Mouse (Mus musculus) ES-E14 (cell line): ENCODE measurements around the gene Kdm4a.

Source experiments
- CHD2 ChIP-seq: IDR thresholded peaks from 2 replicates; pipeline ENCODE4 v1.6.1; 2014; ENCODE audit warnings: mild to moderate bottlenecking, low read depth, low read length, inconsistent platforms
- HCFC1 ChIP-seq: IDR thresholded peaks from 2 replicates; pipeline ENCODE4 v1.6.1; 2012; ENCODE audit warnings: low read length, inconsistent platforms, borderline replicate concordance; ENCODE audit not compliant: insufficient read depth
- MAFK ChIP-seq: IDR thresholded peaks from 2 replicates; pipeline ENCODE4 v1.6.1; 2014; ENCODE audit warnings: mild to moderate bottlenecking, low read depth, low read length, inconsistent platforms; ENCODE audit not compliant: insufficient read depth
- ZC3H11A ChIP-seq: IDR thresholded peaks from 2 replicates; pipeline ENCODE4 v1.6.1; 2012; ENCODE audit warnings: low read depth, mild to moderate bottlenecking, inconsistent platforms, low read length, borderline replicate concordance
- ZNF384 ChIP-seq: IDR thresholded peaks from 2 replicates; pipeline ENCODE4 v1.6.1; 2012; ENCODE audit warnings: low read depth, low read length, inconsistent platforms

GRCm38 (mm10) chr4:118214891-118215290 is 35.0 kb upstream of the Kdm4a start:
- TF ChIP-seq HCFC1 (no peak), ZNF384 (no peak), MAFK (no peak), ZC3H11A (no peak), CHD2 (no peak)
